Mouse (Mus musculus): ENCODE data around the gene Scd1. TPM values are rescaled to one million over a fixed set of nuclear protein-coding genes. Genes with fewer than 3 reads are reported as not detected.

Scd1 gene
- polyA plus RNA-seq, 1 experiment from 2014 or later: 15.2 TPM

- DNase-seq (ENCODE audit: low spot score) (no peak), ATAC-seq (ENCODE audit: insufficient read depth, low FRiP score, low TSS enrichment) (no peak)
Observed at GRCm38 (mm10) chr19:44392339-44393009, 15.2 kb downstream of the Scd1 start.

GRCm38 (mm10) chr19:44391856-44392255, 15.8 kb downstream of the Scd1 start:
- no peak overlapping the region for H3K4me2 ChIP-seq (ENCODE audit: low read depth)
- ATAC-seq (ENCODE audit: insufficient read depth, low FRiP score, low TSS enrichment) (no peak), DNase-seq (ENCODE audit: low spot score) (no peak)
- no peak overlapping the region for H3K9ac ChIP-seq (ENCODE audit: low read length)
- H3K9me3 ChIP-seq (ENCODE audit: control insufficient read depth, low read length): no peaks in the 10 kb centered on the region
- H3K4me1 ChIP-seq (ENCODE audit: control insufficient read depth, insufficient read depth, low read length): peaks cover 9% of the 10 kb centered on the region; the same call in 1 of the 2 replicates
- H3K27ac ChIP-seq (ENCODE audit: low read depth, low read length): no peak overlapping the region
- no peaks in the 10 kb centered on the region for H3K27me3 ChIP-seq (ENCODE audit: control insufficient read depth, insufficient read depth, low read length)
- no peaks in the 10 kb centered on the region for H3K36me3 ChIP-seq (ENCODE audit: control insufficient read depth, insufficient read depth, low read length)
- no peak overlapping the region for H3K4me3 ChIP-seq (ENCODE audit: low read depth, low read length)
- WGBS: 92% methylated on average over 4 of the region's 4 CpGs

More at GRCm38 (mm10) chr19:44392339-44393009, 15.2 kb downstream of the Scd1 start:
- Histone ChIP-seq H3K4me1 (ENCODE audit: control insufficient read depth, insufficient read depth, low read length) (peaks cover 9% of the 10 kb centered on the region; the same call in 1 of the 2 replicates), H3K4me2 (ENCODE audit: low read depth) (no peak overlapping the region), H3K9ac (ENCODE audit: low read length) (no peak overlapping the region), H3K27me3 (ENCODE audit: control insufficient read depth, insufficient read depth, low read length) (no peaks in the 10 kb centered on the region), H3K36me3 (ENCODE audit: control insufficient read depth, insufficient read depth, low read length) (no peaks in the 10 kb centered on the region), H3K27ac (ENCODE audit: low read depth, low read length) (no peak overlapping the region), H3K9me3 (ENCODE audit: control insufficient read depth, low read length) (no peaks in the 10 kb centered on the region), H3K4me3 (ENCODE audit: low read depth, low read length) (no peak overlapping the region)
- 83% methylated on average over 5 of the region's 5 CpGs for WGBS

GRCm38 (mm10) chr19:44389507-44389906, 18.2 kb downstream of the Scd1 start:
- Histone ChIP-seq H3K9ac (ENCODE audit: low read length) (no peak overlapping the region; the same call in 1 of the 2 replicates), H3K27ac (ENCODE audit: low read depth, low read length) (no peak overlapping the region), H3K4me3 (ENCODE audit: low read depth, low read length) (no peak overlapping the region), H3K4me1 (ENCODE audit: control insufficient read depth, insufficient read depth, low read length) (peaks cover 9% of the 10 kb centered on the region; the same call in 1 of the 2 replicates), H3K27me3 (ENCODE audit: control insufficient read depth, insufficient read depth, low read length) (no peaks in the 10 kb centered on the region), H3K36me3 (ENCODE audit: control insufficient read depth, insufficient read depth, low read length) (no peaks in the 10 kb centered on the region), H3K9me3 (ENCODE audit: control insufficient read depth, low read length) (no peaks in the 10 kb centered on the region), H3K4me2 (ENCODE audit: low read depth) (no peak overlapping the region)
- ATAC-seq (ENCODE audit: insufficient read depth, low FRiP score, low TSS enrichment) (no peak), DNase-seq (ENCODE audit: low spot score) (no peak)
- WGBS: 17% methylated on average over 1 of the region's 1 CpGs

GRCm38 (mm10) chr19:44388475-44389428, 18.9 kb downstream of the Scd1 start:
- Histone ChIP-seq H3K9ac (ENCODE audit: low read length) (peak overlapping the region; percentile 65), H3K4me1 (ENCODE audit: control insufficient read depth, insufficient read depth, low read length) (peaks cover 9% of the 10 kb centered on the region; the same call in 1 of the 2 replicates), H3K36me3 (ENCODE audit: control insufficient read depth, insufficient read depth, low read length) (no peaks in the 10 kb centered on the region), H3K4me3 (ENCODE audit: low read depth, low read length) (peak overlapping the region; percentile 44), H3K27me3 (ENCODE audit: control insufficient read depth, insufficient read depth, low read length) (no peaks in the 10 kb centered on the region), H3K4me2 (ENCODE audit: low read depth) (peak overlapping the region; percentile 68), H3K9me3 (ENCODE audit: control insufficient read depth, low read length) (no peaks in the 10 kb centered on the region), H3K27ac (ENCODE audit: low read depth, low read length) (peak overlapping the region; percentile 76)
- ATAC-seq (ENCODE audit: insufficient read depth, low FRiP score, low TSS enrichment) (peak; percentile 93), DNase-seq (ENCODE audit: low spot score) (peak; percentile 94)
- WGBS: 5% methylated on average over 41 of the region's 41 CpGs

- no peaks in the 10 kb centered on the region for H3K9me3 ChIP-seq (ENCODE audit: control insufficient read depth, low read length)
- ATAC-seq (ENCODE audit: insufficient read depth, low FRiP score, low TSS enrichment) (no peak), DNase-seq (ENCODE audit: low spot score) (no peak)
Observed at GRCm38 (mm10) chr19:44387746-44388474, 19.8 kb downstream of the Scd1 start.

GRCm38 (mm10) chr19:44387089-44387671, 20.5 kb downstream of the Scd1 start:
- no peak for DNase-seq (ENCODE audit: low spot score)
- Histone ChIP-seq H3K27me3 (ENCODE audit: control insufficient read depth, insufficient read depth, low read length) (no peaks in the 10 kb centered on the region), H3K4me1 (ENCODE audit: control insufficient read depth, insufficient read depth, low read length) (peaks cover 9% of the 10 kb centered on the region; the same call in 1 of the 2 replicates), H3K4me3 (ENCODE audit: low read depth, low read length) (no peak overlapping the region), H3K9ac (ENCODE audit: low read length) (no peak overlapping the region), H3K27ac (ENCODE audit: low read depth, low read length) (no peak overlapping the region), H3K9me3 (ENCODE audit: control insufficient read depth, low read length) (no peaks in the 10 kb centered on the region), H3K36me3 (ENCODE audit: control insufficient read depth, insufficient read depth, low read length) (no peaks in the 10 kb centered on the region), H3K4me2 (ENCODE audit: low read depth) (no peak overlapping the region)
- no peak for ATAC-seq (ENCODE audit: insufficient read depth, low FRiP score, low TSS enrichment)
- WGBS: 92% methylated on average over 4 of the region's 4 CpGs

More at GRCm38 (mm10) chr19:44387746-44388474, 19.8 kb downstream of the Scd1 start:
- H3K4me3 ChIP-seq (ENCODE audit: low read depth, low read length): peak overlapping the region; percentile 44
- WGBS: 38% methylated on average over 19 of the region's 19 CpGs
- H3K9ac ChIP-seq (ENCODE audit: low read length): peak overlapping the region; percentile 63
- peak overlapping the region; percentile 68 for H3K4me2 ChIP-seq (ENCODE audit: low read depth)
- no peaks in the 10 kb centered on the region for H3K27me3 ChIP-seq (ENCODE audit: control insufficient read depth, insufficient read depth, low read length)
- peak overlapping the region; percentile 76 for H3K27ac ChIP-seq (ENCODE audit: low read depth, low read length)
- no peaks in the 10 kb centered on the region for H3K36me3 ChIP-seq (ENCODE audit: control insufficient read depth, insufficient read depth, low read length)
- peaks cover 9% of the 10 kb centered on the region; the same call in 1 of the 2 replicates for H3K4me1 ChIP-seq (ENCODE audit: control insufficient read depth, insufficient read depth, low read length)

- 76% methylated on average over 6 of the region's 6 CpGs for WGBS
- Histone ChIP-seq H3K36me3 (ENCODE audit: control insufficient read depth, insufficient read depth, low read length) (no peaks in the 10 kb centered on the region), H3K9ac (ENCODE audit: low read length) (no peak overlapping the region), H3K4me3 (ENCODE audit: low read depth, low read length) (no peak overlapping the region), H3K4me1 (ENCODE audit: control insufficient read depth, insufficient read depth, low read length) (peaks cover 9% of the 10 kb centered on the region; the same call in 1 of the 2 replicates), H3K4me2 (ENCODE audit: low read depth) (no peak overlapping the region), H3K27me3 (ENCODE audit: control insufficient read depth, insufficient read depth, low read length) (no peaks in the 10 kb centered on the region), H3K9me3 (ENCODE audit: control insufficient read depth, low read length) (no peaks in the 10 kb centered on the region), H3K27ac (ENCODE audit: low read depth, low read length) (no peak overlapping the region)
- DNase-seq (ENCODE audit: low spot score): no peak
- ATAC-seq (ENCODE audit: insufficient read depth, low FRiP score, low TSS enrichment): no peak
Observed at GRCm38 (mm10) chr19:44385887-44386498, 21.7 kb downstream of the Scd1 start.

Measured in neural tube, embryonic 11.5 days (tissue).